Mouse (Mus musculus) limb, embryonic 11.5 days (tissue): ENCODE measurements around the gene Syngr1. TPM values are rescaled to one million over a fixed set of nuclear protein-coding genes. Genes with fewer than 3 reads are reported as not detected.

Experiments
- ATAC-seq: fragments of 200-750 bp; cut with Nextera tagmentation; 2 replicates; pipeline ENCODE4 v1.8.0; 2017; ENCODE audit warnings: low read depth; ENCODE audit not compliant: insufficient number of reproducible peaks, low FRiP score, low TSS enrichment
- DNase-seq: peaks from one replicate; pipeline ENCODE4 v3.0.0-alpha.2; 2015; ENCODE audit warnings: low spot score
- H3K27ac ChIP-seq: fragments of 300-500 bp; sonication (generic); replicated peaks from 2 replicates; pipeline ENCODE4 v1.5.1; 2014; ENCODE audit warnings: low read depth, mild to moderate bottlenecking, low read length
- H3K27me3 ChIP-seq: fragments of 300-500 bp; sonication (generic); 2 replicates; pipeline ENCODE4 v1.6.1; 2014; ENCODE audit warnings: mild to moderate bottlenecking, low read length, mixed read lengths; ENCODE audit not compliant: control insufficient read depth, insufficient read depth
- H3K36me3 ChIP-seq: fragments of 300-500 bp; sonication (generic); 2 replicates; pipeline ENCODE4 v1.6.1; 2014; ENCODE audit warnings: mild to moderate bottlenecking, low read length, moderate library complexity, mixed read lengths; ENCODE audit not compliant: control insufficient read depth, insufficient read depth
- H3K4me1 ChIP-seq: fragments of 300-500 bp; sonication (generic); 2 replicates; pipeline ENCODE4 v1.6.1; 2014; ENCODE audit warnings: low read length, mixed read lengths; ENCODE audit not compliant: control insufficient read depth, insufficient read depth
- H3K4me2 ChIP-seq: fragments of 300-500 bp; sonication (generic); 2 replicates; pipeline ENCODE4 v1.6.1; 2014; ENCODE audit warnings: low read depth, mild to moderate bottlenecking, moderate library complexity; ENCODE audit not compliant: severe bottlenecking
- H3K4me3 ChIP-seq: fragments of 300-500 bp; sonication (generic); 2 replicates; pipeline ENCODE4 v1.5.1; 2014; ENCODE audit warnings: low read depth, low read length
- H3K9ac ChIP-seq: fragments of 300-500 bp; sonication (generic); 2 replicates; pipeline ENCODE4 v1.6.1; 2014; ENCODE audit warnings: mild to moderate bottlenecking, low read length
- H3K9me3 ChIP-seq: fragments of 300-500 bp; sonication (generic); 2 replicates; pipeline ENCODE4 v1.6.1; 2016; ENCODE audit warnings: low read length; ENCODE audit not compliant: control insufficient read depth
- WGBS: fragments of 180-500 bp; shearing (Covaris S2); extraction: QIAGEN DNeasy Blood & Tissue Kit; methylation state at CpG from one replicate; pipeline ENCODE4 v1.1.7; 2014; 5-methylcytosine and 5-hydroxymethylcytosine counted together
- polyA plus RNA-seq: library from polyadenylated mRNA; unstranded; fragments of >200 nt; fragmentation: Nextera tagmentation; extraction: Ambion mirVana; gene quantifications from 2 replicates; pipeline ENCODE4 v1.2.1, GENCODE M21; 2014

The Syngr1 gene
- polyA plus RNA-seq, 1 experiment from 2014 or later = 3.0 TPM

- no peak for DNase-seq
- H3K36me3 ChIP-seq = no peaks in the 10 kb centered on the region
- WGBS = 74% methylated on average over 12 of the region's 12 CpGs
Measured at GRCm38 (mm10) chr15:80105490-80106410, 14.6 kb downstream of the Syngr1 start.

DNA sequence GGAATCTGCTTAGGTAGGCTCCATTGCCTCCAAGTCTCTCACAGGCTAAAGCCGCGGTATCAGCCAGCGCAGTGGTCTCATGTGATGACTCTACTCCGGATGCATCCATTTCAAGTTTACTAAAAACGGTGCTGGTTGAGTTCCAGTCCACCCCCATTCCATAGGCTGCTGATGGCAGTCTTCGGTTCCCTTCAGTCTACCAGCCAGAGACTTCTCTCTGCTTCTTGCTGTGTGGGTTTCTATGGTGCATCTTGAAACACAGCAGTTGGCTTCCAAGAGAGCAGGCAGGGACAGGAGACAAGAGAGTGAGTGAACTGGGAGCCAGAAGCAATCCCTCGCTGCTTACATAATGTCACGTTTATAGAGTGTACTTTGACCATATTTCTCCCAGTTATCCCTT is 16.0 kb downstream of the Syngr1 start:
- no peak overlapping the region for H3K27ac ChIP-seq
- H3K4me1 ChIP-seq = no peaks in the 10 kb centered on the region
- no peaks in the 10 kb centered on the region for H3K9me3 ChIP-seq
- H3K4me3 ChIP-seq = no peak overlapping the region
- ATAC-seq (no peak), DNase-seq (no peak)
- H3K4me2 ChIP-seq = no peak overlapping the region
- H3K27me3 ChIP-seq = no peaks in the 10 kb centered on the region
- no peak overlapping the region for H3K9ac ChIP-seq
- WGBS = 97% methylated on average over 8 of the region's 8 CpGs
- no peaks in the 10 kb centered on the region for H3K36me3 ChIP-seq

More at GRCm38 (mm10) chr15:80105490-80106410, 14.6 kb downstream of the Syngr1 start:
- H3K27ac ChIP-seq = no peak overlapping the region
- H3K27me3 ChIP-seq = no peaks in the 10 kb centered on the region
- no peak overlapping the region for H3K4me2 ChIP-seq
- no peak for ATAC-seq
- H3K4me3 ChIP-seq = no peak overlapping the region
- no peaks in the 10 kb centered on the region for H3K9me3 ChIP-seq
- H3K4me1 ChIP-seq = no peaks in the 10 kb centered on the region
- H3K9ac ChIP-seq = no peak overlapping the region

DNA sequence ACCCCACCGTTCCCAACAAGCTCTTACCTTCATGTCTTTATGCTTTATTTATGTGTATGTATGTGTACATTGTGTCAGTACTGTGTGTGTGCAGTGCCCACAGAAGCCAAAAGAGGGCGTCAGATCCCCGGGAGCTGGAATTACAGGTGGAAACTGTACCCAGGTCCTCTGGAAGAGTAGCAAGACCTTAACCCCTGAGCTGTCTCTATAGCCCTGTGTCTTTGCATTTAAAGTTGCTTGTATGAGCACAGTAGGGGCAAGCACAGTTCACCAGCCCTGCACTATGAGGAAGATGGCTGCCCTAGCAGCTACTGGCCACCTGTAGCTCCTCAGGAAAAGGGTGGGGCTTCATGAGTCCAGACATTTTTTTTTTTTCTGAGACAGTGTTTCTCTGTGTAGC is 16.4 kb downstream of the Syngr1 start:
- H3K27me3 ChIP-seq = no peaks in the 10 kb centered on the region
- no peak overlapping the region for H3K4me2 ChIP-seq
- no peak for DNase-seq
- WGBS = 88% methylated on average over 3 of the region's 3 CpGs
- no peaks in the 10 kb centered on the region for H3K4me1 ChIP-seq
- no peaks in the 10 kb centered on the region for H3K36me3 ChIP-seq
- no peak overlapping the region for H3K9ac ChIP-seq
- no peak overlapping the region for H3K4me3 ChIP-seq
- no peak overlapping the region for H3K27ac ChIP-seq
- ATAC-seq = no peak
- H3K9me3 ChIP-seq = no peaks in the 10 kb centered on the region

DNA sequence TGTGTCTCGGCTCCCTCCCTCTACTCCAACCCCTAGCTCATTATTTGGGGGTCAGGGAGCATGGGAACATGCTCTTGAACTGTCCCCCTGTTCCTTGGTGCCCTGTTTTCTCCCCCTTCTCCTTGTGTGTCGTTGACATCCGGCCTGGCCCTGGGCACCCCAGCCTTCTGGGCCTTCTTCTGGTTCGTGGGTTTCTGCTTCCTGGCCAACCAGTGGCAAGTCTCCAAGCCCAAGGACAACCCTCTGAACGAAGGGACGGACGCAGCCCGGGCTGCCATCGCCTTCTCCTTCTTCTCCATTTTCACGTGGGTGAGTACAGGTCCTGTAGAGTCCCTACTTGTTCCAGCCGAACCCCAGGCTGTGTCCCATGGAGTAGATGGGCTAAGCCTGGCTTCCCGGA is 20.3 kb downstream of the Syngr1 start:
- Histone ChIP-seq H3K4me2 (no peak overlapping the region), H3K27me3 (no peaks in the 10 kb centered on the region), H3K4me3 (no peak overlapping the region), H3K9me3 (no peaks in the 10 kb centered on the region), H3K9ac (no peak overlapping the region), H3K27ac (no peak overlapping the region), H3K4me1 (no peaks in the 10 kb centered on the region), H3K36me3 (no peaks in the 10 kb centered on the region)
- 81% methylated on average over 12 of the region's 12 CpGs for WGBS
- ATAC-seq (no peak), DNase-seq (no peak)

DNA sequence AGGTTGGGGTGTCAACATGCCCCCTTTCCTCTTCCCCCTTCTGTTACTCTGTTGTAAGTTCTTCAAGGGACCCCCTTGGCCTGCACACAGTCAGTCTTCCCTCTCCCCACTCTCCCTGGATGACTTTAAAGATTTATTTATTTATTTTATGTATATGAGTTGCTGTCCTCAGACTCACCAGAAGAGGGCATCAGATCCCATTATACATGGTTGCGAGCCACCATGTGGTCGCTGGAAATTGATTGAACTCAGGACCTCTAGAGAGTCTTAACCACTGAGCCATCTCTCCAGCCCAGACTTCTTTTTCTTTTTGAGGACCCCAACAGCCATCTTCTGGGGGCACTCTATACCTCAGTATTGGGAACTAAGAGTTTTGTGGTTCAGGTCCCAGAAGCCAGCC is 21.4 kb downstream of the Syngr1 start:
- Histone ChIP-seq H3K36me3 (no peaks in the 10 kb centered on the region), H3K4me2 (no peak overlapping the region), H3K4me3 (no peak overlapping the region), H3K9me3 (no peaks in the 10 kb centered on the region), H3K9ac (no peak overlapping the region), H3K27me3 (no peaks in the 10 kb centered on the region), H3K4me1 (0 out of 2 replicates have a peak, but pooled peaks cover 3% of the 10 kb centered on the region), H3K27ac (no peak overlapping the region)
- ATAC-seq = no peak
- no peak for DNase-seq
- 37% methylated on average over 2 of the region's 2 CpGs for WGBS

DNA sequence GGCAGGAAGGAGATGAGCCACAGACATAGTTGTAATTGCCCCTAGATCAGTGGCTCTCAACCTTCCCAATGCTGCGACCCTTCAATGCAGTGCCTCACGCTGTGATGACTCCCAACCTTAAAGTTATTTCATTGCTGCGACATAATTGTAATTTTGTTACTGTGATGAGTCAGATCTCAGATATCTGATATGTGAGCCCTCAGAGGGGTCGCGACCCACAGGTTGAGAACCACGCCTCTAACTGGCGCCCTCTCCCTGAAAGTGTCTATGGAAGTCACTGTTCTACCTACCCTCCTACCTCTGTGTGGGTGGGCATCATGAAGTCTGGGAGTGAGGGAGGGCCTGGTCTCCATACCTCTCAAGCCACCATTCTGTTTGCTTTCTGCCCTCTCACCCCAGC is 23.3 kb downstream of the Syngr1 start:
- H3K4me1 ChIP-seq = 0 out of 2 replicates have a peak, but pooled peaks cover 3% of the 10 kb centered on the region
- H3K9me3 ChIP-seq = no peaks in the 10 kb centered on the region
- H3K4me3 ChIP-seq = no peak overlapping the region
- H3K36me3 ChIP-seq = no peaks in the 10 kb centered on the region
- ATAC-seq (no peak), DNase-seq (no peak)
- H3K27me3 ChIP-seq = no peaks in the 10 kb centered on the region
- no peak overlapping the region for H3K4me2 ChIP-seq
- WGBS = 91% methylated on average over 7 of the region's 7 CpGs
- H3K9ac ChIP-seq = no peak overlapping the region
- H3K27ac ChIP-seq = no peak overlapping the region

DNA sequence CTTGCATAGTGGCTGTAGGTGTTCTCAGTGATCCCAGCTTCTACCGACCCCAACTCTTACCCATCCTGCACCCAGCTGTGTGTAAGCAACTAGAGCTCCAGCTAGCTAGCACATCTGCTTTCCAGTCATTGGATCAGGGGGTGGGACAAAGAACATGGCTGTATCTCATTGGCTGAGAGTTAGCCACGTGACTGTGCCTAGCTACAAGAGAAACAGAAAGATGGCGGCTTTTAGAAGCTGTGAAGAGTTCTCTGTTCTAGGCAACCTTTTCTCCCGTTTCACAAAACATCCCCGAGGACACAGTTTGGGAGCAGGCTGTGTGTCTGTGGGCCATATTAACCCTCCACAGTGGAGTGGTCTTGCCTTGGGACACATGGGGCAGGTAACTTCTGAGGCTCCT is 24.1 kb downstream of the Syngr1 start:
- no peaks in the 10 kb centered on the region for H3K36me3 ChIP-seq
- H3K4me3 ChIP-seq = no peak overlapping the region
- 56% methylated on average over 5 of the region's 5 CpGs for WGBS
- no peak for ATAC-seq
- no peak overlapping the region for H3K4me2 ChIP-seq
- H3K27ac ChIP-seq = no peak overlapping the region
- DNase-seq = no peak
- 0 out of 2 replicates have a peak, but pooled peaks cover 3% of the 10 kb centered on the region for H3K4me1 ChIP-seq
- no peaks in the 10 kb centered on the region for H3K27me3 ChIP-seq
- H3K9ac ChIP-seq = no peak overlapping the region
- no peaks in the 10 kb centered on the region for H3K9me3 ChIP-seq

DNA sequence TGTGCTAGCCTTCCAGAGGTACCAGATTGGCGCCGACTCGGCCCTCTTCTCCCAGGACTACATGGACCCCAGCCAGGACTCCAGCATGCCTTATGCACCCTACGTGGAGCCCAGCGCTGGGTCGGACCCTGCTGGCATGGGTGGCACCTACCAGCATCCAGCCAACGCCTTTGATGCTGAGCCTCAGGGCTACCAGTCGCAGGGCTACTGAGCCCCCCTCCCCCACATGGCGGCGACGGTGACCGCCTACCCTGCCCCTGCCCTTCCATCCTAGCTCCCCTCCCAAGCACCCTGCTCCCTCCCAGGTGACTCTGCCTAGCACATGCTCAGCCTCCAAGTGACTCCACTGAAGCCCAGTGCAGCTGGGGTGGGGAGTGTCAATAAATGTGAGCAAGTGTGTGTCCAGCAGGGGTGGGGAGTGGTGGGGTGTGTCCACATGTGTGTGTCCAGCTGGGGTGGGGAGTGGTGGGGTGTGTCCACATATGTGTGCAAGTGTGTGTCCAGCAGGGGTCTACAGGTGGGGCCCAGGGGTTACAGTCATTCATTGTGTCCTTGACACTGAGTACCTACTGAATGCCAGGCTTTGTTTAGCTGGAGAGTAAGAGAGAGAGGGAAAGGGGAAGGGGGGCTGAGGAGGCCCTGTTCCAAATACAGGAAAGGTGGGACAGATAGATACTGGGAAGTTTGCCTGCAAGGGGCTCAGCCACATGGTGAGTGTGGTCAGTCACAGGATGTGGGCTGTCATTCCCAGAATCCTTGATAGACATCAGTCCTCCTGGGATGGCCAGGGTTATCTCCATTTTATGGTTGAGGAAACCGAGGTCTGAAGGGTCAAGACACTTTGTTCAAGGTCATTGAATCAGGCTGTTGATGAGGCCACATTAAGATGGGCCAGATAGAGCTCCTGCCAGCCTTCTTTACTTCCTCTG is 25.0 kb downstream of the Syngr1 start:
- H3K9ac ChIP-seq = no peak overlapping the region
- WGBS = 72% methylated on average over 13 of the region's 13 CpGs
- H3K36me3 ChIP-seq = no peaks in the 10 kb centered on the region
- no peak overlapping the region for H3K4me3 ChIP-seq
- H3K9me3 ChIP-seq = no peaks in the 10 kb centered on the region
- H3K27me3 ChIP-seq = no peaks in the 10 kb centered on the region
- no peak for DNase-seq
- ATAC-seq = no peak
- H3K4me2 ChIP-seq = no peak overlapping the region
- H3K4me1 ChIP-seq = 0 out of 2 replicates have a peak, but pooled peaks cover 3% of the 10 kb centered on the region
- no peak overlapping the region for H3K27ac ChIP-seq
